Mouse (Mus musculus) gastrocnemius, postnatal 36 days (tissue): ENCODE measurements around the gene Ablim1. TPM values are rescaled to one million over a fixed set of nuclear protein-coding genes. Genes with fewer than 3 reads are reported as not detected.
"Not testable (repeated sequence)": the region's sequence is repeated elsewhere in the genome, so short reads cannot be mapped to it uniquely, and the experiment has no call there.

ENCODE experiments used
- DNase-seq, 2 experiments: peaks; one replicate each; pipeline ENCODE4 v3.0.0; 2022
- intact Hi-C: fragments of 180-260 bp; cut with DNase I; formaldehyde crosslinking; loops from one replicate; pipeline ENCODE4 v1.15.1; 2025
- total RNA-seq, 2 experiments: library from RNA; stranded (reverse); gene quantifications; 2 replicates each; pipeline ENCODE4 v1.2.3; 2021

Ablim1 gene
- total RNA-seq, 2 experiments from 2014 or later = 36.3 to 52.0 TPM

DNA sequence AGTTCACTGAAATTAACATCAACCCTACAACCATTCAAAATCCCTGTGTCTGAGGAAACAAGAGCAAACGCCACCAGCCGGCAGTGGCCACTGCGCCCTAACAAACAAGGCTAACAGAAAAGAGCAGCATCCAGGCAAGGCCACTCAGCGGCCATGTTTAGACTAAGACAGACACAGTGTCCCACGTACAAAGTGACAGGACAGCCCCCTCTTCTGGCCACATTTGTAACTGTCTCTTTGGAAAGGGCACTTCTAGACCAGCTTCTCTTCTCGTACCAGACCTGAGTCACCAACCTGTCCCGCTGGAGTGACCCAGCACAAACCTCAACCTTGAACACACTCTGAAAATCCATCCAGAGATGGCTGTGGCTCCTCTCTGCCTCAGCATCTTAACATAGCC is 178.5 kb downstream of the Ablim1 start:
- peak in 1 of 2 experiments; percentile 55 for DNase-seq
- intact Hi-C loops = loop anchor here (2.0 to 10.0 kb wide), 2 partner anchors 69 to 211 kb away; no protein-coding TSS in a partner anchor

DNA sequence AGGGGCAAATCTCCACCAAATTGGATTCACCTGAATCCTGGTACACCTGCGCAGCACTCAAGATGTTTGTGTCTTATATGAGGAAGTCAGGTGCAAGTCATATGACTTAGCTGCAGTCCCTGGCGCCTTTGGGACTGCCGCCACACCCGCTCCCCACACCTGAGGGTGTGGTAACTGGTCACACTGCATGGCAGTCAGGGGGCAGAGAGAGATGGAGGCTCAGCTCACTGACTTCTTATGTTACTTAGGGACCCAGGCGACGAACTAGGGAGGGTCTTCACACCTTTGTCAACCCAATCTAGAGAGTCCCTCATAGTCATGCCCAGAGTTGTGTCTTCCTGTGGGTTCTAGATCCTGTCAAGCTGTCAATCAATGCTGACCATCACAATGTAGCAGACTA is 179.1 kb downstream of the Ablim1 start:
- intact Hi-C loops = loop anchor here (2.0 to 10.0 kb wide), 2 partner anchors 69 to 211 kb away; no protein-coding TSS in a partner anchor
- not testable (repeated sequence) for DNase-seq

DNA sequence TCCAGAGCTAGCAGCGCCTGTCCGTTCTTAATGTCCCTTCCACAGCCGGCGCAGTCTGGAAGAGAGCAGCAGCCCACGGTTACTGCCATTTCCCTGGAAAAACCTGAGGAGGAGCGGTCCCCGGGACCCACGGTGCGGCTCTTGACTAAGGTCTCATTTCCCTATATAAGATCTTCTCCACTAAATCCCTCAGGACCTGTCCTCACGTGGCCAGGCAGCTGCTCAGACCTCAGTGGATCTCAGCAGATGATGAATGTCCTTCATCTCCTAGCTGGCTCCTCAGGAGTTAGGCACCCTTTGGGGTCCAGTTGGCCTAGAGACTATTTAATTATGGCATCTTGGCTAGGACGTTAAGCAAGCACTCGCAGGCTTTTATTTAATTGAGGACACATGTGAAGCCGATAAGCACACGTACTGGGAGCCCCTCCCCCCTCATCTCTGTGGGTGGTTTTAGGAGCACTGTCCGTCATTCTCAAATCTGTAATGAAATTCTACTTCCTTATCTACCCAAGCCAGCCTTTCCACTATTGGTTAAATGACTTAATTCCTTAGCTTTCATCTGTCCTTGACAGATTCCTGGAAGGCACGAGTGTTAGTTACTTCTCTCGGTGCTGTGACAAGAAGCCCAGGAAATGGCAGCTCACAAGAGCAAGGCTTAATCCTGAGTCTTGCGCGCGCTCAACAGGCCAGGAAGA is 179.9 kb downstream of the Ablim1 start:
- no peak for DNase-seq

DNA sequence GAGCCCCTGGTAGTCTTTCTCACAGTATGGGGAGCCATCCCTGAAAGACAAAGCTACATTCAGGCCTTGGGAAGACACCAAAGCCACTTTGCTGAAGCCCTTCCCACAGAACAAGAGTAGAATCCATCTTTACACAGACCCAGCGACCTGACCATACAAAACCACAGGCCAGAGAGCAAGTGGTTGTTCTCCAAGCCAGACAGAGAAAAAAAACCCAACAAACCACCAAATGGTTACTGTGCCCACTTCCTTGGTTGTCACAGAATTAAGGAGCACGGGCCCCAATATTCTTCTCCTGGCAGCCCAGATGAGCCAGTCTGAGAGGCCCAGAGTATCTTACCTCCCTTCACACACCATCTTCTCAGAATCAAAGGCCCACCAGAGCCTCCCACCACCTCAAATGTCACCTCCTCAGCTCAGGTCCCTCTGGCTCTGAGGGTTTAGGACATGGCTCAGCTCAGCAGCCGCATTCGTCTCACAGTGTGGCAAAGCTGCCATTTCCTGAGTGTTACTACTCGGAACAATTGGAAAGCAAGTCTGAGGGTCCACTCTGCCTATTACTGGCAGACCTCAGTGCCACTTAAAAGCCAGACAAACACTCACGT is 181.7 kb downstream of the Ablim1 start:
- no peak for DNase-seq
- intact Hi-C loops = loop anchor here (10.0 kb wide), 1 partner anchor 208 kb away; no protein-coding TSS in a partner anchor

More for the DNA sequence above, 179.9 kb downstream of the Ablim1 start:
- intact Hi-C loops = loop anchor here (10.0 kb wide), 1 partner anchor 210 kb away; no protein-coding TSS in a partner anchor

DNA sequence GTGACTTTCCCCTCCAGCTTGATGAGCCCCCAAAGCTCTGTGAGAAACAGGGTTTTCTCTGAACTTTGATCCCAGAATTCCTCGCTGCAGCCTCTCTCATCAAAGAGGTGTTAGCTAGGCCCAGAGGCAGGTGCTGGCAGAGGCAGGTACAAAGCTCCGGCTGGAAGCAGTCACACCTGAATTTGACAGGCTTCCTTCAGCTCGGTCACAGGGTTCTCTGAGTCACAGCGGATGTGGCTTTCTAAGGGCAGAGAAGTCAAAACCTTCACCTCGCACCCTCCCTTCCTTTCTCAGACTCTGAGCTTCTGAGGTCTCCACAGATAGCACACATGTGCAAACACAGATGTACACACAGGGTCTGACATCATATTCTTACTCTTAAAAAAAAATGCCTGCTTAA is 182.4 kb downstream of the Ablim1 start:
- DNase-seq = no peak
- intact Hi-C loops = loop anchor here (10.0 kb wide), 1 partner anchor 207 kb away; no protein-coding TSS in a partner anchor

DNA sequence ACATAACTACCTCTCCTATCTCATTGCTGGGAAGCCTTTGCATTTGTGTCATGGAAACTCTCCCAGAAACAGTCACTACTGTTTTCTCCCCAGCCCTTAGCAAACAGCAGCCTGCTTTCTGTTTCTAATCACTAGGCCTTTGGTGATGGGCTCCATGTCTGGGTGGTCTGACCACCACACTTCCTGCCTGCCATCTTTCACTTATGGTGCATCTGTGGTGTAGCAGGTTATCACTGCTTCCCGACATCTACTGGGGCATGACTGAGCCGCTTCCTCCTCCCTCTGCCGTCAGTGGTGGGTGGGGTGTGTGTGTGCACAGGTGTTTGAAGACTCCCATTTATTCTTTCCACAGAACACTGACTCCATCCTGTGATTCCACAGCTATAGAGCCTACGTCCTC is 183.4 kb downstream of the Ablim1 start:
- no peak for DNase-seq
- intact Hi-C loops = loop anchor here (10.0 kb wide), 1 partner anchor 207 kb away; no protein-coding TSS in a partner anchor

DNA sequence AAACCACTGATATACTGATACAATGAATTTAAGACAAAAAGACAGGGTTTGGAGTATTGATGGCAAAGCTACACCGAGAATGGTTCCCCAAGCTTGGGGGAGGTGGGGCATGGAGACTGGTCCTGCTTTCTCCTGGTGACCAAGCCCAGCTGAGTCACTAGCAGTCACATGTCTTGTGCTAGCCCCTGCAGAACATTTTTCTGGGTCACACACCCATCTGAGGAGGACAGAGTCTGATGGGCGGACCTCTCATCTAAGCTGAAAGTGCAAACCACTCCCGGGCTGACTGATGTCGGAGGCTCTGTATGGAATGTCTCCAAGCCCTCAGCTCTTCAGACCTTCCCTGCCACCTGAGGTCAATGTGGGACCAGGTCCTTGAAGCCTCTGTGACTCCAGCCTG is 184.1 kb downstream of the Ablim1 start:
- peak in 1 of 2 experiments; percentile 19 for DNase-seq
- intact Hi-C loops = loop anchor here (10.0 kb wide), 1 partner anchor 206 kb away; no protein-coding TSS in a partner anchor

DNA sequence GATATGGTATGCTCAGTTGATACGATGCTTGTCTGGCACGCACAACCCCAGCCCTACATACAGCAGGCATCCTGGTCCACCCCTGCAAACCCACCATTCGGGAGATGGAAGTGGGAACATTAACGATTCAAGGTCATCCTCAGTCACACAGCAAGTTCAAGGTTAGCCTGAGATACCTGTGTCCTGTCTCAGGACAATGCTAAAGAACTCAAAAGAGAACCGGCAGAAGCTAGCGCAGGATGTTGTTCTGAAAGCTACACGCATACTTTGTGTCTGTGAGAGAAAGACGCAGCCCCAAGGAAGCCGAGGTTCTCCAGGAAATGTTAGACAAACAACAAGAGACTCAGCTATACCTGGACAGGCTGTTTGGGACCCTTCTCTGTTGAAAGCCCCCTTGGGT is 185.0 kb downstream of the Ablim1 start:
- intact Hi-C loops = loop anchor here (10.0 kb wide), 1 partner anchor 205 kb away; no protein-coding TSS in a partner anchor
- no peak for DNase-seq

DNA sequence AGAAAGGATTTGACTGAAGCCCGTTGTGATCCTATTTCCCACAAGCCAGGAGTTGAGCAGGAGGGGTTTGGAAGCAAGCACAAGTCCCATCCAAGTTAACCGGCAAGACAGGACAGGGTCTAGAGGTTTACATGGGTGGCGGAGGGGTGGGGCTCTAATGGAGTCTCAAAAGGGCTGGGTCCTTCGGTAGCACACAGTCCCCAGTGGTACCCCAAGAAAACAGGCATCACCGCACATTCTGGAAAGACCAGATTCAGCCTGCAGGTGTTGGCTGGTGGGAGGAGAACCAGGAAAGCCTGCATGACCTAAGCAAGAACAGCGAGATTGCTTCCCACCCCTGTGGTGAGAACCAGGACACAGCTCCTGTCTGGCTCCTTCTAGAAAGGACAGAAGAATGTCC is 186.7 kb downstream of the Ablim1 start:
- DNase-seq = no peak
- intact Hi-C loops = no loop called here

DNA sequence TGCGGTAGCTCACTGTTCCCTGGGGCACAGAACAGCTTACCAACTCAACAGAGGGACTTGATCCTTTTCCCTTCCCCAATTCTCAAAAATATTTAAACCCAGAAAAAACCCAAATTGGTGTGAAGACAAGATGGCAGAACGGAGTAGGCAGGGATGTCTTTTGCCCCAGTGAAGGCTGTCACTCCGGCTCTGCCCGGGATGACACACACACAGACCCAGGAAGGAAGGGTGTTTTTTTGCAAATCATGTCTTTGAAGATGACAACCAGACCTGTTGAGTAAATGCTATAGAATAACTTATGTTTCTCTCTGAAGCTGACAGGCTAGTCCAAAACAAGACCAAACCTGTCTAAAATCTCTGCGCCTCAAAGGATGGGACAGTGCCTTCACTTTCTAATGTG is 187.2 kb downstream of the Ablim1 start:
- DNase-seq = no peak
- intact Hi-C loops = no loop called here

DNA sequence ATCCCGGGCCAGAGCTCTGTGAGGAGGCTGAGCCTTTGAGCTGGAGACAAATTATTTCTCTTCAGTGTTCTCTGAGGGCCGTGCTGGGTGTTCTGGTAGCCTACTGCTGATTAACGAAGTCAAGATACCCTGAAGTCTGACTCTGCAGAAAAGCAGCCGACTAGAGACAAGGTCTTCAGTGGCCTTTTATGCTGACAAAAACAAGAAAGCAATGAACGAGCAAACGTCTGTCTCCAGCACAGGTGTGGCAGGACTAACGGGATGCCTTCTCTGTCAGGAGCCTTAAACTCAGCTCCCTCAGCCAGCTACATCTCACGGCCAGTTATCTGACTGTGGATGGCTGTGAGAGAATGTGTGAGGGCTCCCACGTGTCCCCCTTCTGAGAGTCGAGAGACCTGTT is 187.8 kb downstream of the Ablim1 start:
- DNase-seq = no peak
- intact Hi-C loops = no loop called here

DNA sequence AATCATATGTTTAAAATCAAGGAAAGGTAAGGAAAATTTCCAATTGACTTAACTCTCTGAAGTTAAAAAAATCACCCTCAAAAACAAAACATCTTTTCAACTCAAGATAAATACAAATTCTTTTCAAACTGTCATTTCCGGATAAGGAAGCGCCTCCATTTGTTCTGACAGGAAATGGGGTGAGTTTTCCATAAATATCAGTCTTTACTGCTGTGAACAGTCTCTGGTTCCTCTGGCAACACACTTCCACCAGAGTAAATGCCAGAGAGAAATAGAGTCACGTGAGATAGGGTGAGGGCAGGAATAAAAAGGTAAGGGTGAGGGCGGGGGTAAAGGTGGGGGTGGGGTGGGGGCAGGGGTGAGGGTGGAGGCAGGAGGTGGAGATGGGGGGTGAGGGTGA is 189.8 kb downstream of the Ablim1 start:
- intact Hi-C loops = no loop called here
- no peak for DNase-seq

DNA sequence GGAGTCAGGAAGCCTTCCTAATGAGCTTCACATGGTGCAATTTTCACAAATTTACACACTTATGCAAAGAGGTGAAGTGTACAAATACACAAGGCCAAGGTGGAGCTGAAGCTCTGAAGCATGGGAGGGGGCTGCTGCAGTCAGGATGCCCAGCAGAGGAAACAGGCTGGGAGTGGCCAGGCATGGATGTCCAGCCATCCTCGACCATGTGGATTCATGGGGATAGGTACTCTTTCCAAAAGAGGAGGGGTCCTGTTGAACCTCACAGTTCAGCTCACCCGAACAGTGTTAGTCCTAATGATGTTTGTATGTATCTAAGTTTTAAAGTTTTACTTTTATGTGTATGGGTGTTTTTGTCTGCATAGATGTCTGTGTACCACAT is 190.6 kb downstream of the Ablim1 start:
- intact Hi-C loops = no loop called here
- no peak for DNase-seq

DNA sequence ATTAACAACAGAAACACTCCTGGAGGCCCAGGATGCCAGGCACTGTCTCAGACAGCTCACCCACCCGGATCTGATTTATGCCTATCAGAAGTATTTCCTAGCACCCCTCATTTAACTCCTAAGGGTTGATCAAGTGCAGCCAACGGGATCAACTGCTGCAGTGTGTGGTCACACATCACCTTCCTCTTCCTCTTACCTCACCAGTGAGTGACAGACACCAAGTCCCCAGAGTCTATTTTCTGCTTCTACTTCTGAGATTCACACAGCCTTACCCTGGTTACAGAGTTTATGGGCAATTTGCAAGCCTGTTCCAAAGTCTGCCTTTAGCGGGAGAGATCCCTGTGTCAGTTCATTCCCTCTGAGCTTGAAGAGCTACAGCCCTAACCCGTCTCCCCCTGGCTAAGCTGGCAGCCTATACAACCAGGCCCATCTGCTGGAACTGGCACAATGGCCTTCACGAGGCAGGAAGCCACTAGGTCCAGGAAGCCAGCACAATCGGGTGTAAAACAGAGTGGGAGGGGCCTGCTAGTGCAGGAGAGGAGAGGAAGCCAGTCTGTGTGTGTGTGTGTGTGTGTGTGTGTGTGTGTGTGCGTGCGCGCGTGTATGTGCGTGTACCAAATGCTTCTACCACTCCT is 191.1 kb downstream of the Ablim1 start:
- DNase-seq = peak in 1 of 2 experiments; percentile 31
- intact Hi-C loops = no loop called here

DNA sequence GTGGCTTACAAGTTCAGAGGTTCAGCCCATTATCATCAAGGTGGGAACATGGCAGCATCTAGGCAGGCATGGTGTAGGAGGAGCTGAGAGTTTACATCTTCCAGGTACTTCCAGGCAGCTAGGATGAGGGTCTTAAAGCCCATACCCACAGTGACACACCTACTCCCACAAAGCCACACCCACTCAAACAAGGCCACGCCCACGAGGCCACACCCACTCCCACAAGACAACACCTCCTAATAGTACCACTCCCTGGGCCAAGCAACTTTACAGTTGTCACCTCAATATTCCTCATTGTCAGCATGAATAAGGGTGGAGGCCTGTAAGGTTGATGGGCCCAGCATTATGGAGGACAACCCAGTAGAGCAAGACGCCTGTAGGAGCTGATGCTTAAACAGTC is 192.5 kb downstream of the Ablim1 start:
- no peak for DNase-seq
- intact Hi-C loops = no loop called here

DNA sequence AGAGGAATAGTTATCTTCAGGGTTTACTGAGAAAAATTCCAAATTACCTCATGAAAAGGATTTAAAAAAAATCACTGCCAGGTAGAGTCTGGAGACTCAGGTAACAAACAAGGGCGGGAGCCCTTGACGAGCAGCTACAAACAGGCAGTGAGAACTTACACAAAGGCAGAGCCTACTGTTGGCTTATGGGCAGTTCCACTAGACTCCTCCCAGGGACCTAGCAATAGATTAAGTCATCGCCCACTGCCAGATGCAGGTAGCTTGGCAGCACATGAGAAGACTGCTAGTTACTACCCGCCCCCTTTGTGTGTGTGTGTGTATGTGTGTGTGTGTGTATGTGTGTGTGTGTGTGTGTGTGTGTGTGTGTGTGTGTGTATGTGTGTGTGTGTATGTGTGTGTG is 193.7 kb downstream of the Ablim1 start:
- intact Hi-C loops = no loop called here

DNA sequence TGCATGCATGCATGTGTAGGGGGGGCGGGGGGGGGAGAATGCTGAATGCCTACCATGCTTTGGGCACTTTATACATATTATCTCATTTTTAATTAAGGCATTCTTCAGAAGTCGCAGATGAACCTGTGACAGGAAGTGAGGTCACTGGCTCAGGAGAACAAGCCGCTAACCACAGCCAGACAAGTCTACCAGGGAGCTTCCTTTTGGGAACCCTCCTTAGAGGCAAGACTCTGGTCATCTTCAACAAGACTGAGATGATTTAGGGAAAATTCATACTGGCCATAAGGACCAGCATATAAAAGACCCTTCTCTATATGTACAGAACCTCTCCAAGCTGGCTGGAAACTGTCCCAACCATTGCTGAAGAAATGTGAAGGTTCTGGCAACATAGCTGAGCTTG is 195.1 kb downstream of the Ablim1 start:
- intact Hi-C loops = no loop called here
- DNase-seq = no peak

More for the DNA sequence above, 193.7 kb downstream of the Ablim1 start:
- no peak for DNase-seq

DNA sequence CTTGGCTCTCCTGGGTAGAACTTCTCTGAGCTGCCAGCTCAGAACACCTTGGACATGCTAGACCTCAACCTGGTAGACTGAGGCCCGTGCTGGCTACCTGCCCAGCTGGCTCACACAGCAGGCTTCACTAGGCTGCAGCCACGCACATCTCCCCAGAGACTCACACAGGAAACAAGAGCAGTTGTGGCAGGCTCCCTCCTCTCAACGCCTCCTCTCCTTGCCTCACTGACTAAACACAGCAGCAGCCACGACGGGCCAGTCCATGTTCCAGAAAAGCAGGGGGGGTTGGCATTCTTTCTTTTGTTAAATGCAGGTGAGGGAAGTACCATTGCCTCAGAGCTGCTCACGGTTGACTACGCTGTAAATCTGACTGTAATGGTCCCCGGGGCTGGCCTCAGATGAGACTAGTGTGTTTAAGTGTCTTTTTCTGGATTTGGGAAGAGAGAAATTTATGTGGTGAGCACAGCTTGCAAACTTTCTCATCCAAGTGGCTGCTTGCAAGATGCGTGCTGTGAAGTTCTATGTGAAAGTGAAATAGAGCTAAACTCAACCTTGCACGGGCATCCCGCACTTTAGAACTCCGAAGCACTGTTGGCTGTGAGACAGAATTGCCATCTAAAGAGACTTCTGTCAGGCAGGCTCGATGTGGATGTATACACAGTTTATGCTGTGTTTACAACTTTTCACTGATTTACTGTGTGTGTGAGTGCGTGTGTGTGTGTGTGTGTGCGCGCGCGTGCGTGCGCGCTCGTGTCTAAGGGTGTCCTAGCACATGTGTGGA is 195.7 kb downstream of the Ablim1 start:
- peak; percentile 41 to 47 for DNase-seq
- intact Hi-C loops = no loop called here

DNA sequence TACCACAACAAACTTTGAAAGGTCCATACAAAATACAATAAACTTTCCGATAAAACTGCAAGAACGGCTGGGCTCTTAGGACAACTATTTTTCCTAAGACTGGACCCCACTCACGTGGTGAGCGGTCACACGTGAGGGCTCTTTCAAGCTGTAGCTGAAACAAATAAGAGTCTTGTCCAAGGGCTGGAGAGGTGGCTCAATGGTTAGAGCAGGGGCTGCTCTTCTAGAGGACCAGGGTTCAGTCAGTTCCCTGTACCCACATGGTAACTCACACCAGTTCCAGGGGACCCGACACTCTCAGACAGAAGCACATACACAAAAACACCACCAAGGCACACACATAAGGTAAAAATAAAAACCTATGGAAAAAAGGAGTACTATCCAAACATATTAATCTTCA is 197.0 kb downstream of the Ablim1 start:
- DNase-seq = no peak
- intact Hi-C loops = no loop called here

DNA sequence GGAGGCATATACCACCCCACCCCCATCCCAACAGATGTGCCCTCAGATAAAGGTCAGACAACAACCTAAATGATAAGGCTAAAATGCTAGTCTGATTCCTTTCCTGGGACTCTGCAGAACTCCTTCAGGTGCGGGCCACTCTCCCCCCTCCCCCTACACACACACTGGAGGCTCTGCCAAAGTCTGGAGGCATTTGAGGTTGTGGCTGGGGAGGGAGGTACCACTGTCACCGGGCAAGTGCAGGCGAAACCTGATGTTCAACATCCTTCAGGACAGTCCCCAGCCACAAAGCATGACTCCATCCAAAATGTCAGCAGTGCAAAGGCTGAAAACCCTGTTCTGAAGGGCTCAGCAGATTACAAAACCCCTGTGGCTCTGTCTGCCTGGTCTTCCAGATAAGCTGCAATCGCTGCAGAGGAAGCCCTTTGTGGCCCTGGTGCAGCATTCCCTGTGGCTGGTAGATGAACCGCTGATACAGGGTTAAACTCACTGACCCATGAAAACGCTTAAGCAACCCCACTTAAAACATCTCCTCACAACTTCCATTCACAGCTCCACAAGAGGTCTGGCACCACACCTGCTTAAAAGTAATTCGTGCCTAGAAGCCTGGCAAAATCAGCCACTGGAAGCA is 197.7 kb downstream of the Ablim1 start:
- DNase-seq = no peak
- intact Hi-C loops = no loop called here
